Mouse (Mus musculus) E14TG2a.4 (cell line): Measurements from ENCODE around the gene Dnaic2.

Source experiments
- H3K27me3 ChIP-seq: 2 replicates; pipeline ENCODE4 v1.6.1; 2014; ENCODE audit warnings: low read length, control low read depth; ENCODE audit not compliant: insufficient read depth
- H3K36me3 ChIP-seq: 2 replicates; pipeline ENCODE4 v1.6.1; 2014; ENCODE audit warnings: low read length, control low read depth; ENCODE audit not compliant: insufficient read depth
- H3K4me1 ChIP-seq: replicated peaks from 2 replicates; pipeline ENCODE4 v1.6.1; 2014; ENCODE audit warnings: low read depth, low read length, control low read depth
- H3K4me3 ChIP-seq: replicated peaks from 2 replicates; pipeline ENCODE4 v1.5.1; 2014; ENCODE audit warnings: mild to moderate bottlenecking, low read length
- H3K9me3 ChIP-seq: 2 replicates; pipeline ENCODE4 v1.6.1; 2014; ENCODE audit warnings: low read length, control low read depth
- CTCF ChIP-seq: conservative IDR thresholded peaks from 2 replicates; pipeline ENCODE4 v1.5.1; 2014; ENCODE audit warnings: low read length
- NANOG ChIP-seq: IDR thresholded peaks from 2 replicates; pipeline ENCODE4 v1.6.1; 2014; ENCODE audit warnings: borderline replicate concordance, low read length, mixed read lengths
- POU5F1 ChIP-seq: IDR thresholded peaks from 2 replicates; pipeline ENCODE4 v1.6.1; 2014; ENCODE audit warnings: low read length, borderline replicate concordance

The Dnaic2 gene

DNA sequence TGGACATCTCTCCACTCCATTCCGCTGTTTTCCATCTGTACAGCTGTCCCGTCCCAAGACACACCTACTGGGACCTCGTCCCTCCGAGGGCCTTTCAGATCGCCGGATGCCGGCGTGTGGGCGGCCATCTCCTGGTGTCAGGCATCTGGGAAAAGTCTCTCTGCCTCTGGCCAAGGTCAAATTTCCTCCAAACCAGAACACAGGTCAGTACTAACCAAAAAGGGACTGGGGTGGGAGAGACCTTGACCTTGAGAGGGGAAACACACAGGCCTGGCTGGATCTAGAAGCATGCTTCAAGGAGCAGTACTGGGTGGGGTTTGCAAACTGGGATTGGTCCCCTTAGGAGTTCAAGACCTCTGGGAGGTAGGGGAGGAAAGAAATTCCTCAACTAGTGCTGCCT lies 62.5 kb downstream of the Dnaic2 start:
- TF ChIP-seq CTCF (no peak), POU5F1 (no peak), NANOG (no peak)
- Histone ChIP-seq H3K9me3 (no peaks in the 10 kb centered on the region), H3K36me3 (no peaks in the 10 kb centered on the region), H3K4me1 (peaks cover 81% of the 10 kb centered on the region), H3K27me3 (peaks cover 95% of the 10 kb centered on the region), H3K4me3 (peak overlapping the region; percentile 51)

DNA sequence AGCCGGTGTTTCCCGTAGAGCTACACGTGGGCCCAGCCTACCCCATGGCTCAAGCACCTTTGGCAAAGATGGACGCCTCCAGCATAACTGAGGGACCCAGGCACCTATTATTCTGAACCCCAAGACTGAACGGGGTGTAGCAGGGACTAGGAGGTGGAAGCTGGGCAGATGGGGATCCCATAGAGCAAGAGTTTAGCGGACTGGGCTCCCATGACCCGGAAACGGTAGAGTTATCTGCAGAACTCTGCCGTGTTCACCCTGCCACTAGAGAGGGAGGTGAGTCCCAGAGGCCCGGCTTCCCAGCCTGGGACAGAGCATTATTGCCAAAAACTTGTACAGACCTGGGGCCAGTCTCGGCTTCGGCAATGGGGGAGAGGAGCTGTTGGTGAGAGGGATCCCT lies 63.0 kb downstream of the Dnaic2 start:
- H3K27me3 ChIP-seq, result peaks cover 90% of the 10 kb centered on the region
- H3K36me3 ChIP-seq, result no peaks in the 10 kb centered on the region
- peak overlapping the region; percentile 51 for H3K4me3 ChIP-seq
- H3K4me1 ChIP-seq, result peaks cover 81% of the 10 kb centered on the region
- TF ChIP-seq POU5F1 (no peak), NANOG (no peak), CTCF (no peak)
- no peaks in the 10 kb centered on the region for H3K9me3 ChIP-seq

GRCm38 (mm10) chr11:114790841-114791240 lies 63.6 kb downstream of the Dnaic2 start:
- Histone ChIP-seq H3K4me1 (peaks cover 81% of the 10 kb centered on the region), H3K36me3 (no peaks in the 10 kb centered on the region), H3K27me3 (peaks cover 84% of the 10 kb centered on the region), H3K9me3 (no peaks in the 10 kb centered on the region), H3K4me3 (peak overlapping the region; percentile 77)
- TF ChIP-seq NANOG (no peak), POU5F1 (no peak), CTCF (peak; percentile 19; the same call in 1 of the 2 replicates)

GRCm38 (mm10) chr11:114791351-114791889 lies 64.2 kb downstream of the Dnaic2 start:
- TF ChIP-seq CTCF, result no peak
- TF ChIP-seq POU5F1, result no peak
- no peak for TF ChIP-seq NANOG
- Histone ChIP-seq H3K9me3 (no peaks in the 10 kb centered on the region), H3K36me3 (no peaks in the 10 kb centered on the region)

DNA sequence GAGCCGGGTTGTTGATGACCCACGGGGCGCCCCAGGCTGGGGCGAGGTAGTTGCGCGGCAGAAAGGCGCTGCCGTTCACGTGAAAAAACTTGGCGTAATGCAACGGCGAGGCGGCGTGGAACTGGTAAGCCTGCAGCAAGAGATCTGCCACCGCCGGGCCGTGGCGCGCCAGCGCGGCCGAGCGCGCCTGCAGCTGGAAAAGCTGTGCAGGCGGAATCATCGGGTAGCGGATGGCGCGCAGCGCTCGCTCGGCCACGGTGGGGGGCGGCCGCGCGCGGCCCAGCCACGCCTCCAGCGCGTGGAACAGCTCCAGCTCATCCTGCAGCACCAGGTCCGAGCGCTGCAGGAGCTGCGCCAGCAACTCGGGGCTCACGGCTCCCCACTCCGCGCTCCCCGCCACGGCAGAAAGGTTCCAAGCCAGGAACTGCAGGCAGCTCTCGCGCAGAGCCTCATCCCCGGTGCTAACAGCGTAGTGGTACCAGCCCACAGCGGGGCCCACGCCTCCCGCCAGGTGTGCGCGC lies 64.7 kb downstream of the Dnaic2 start:
- Histone ChIP-seq H3K27me3 (peaks cover 73% of the 10 kb centered on the region), H3K4me3 (peak overlapping the region; percentile 77), H3K4me1 (peaks cover 82% of the 10 kb centered on the region), H3K36me3 (no peaks in the 10 kb centered on the region), H3K9me3 (no peaks in the 10 kb centered on the region)
- TF ChIP-seq NANOG (no peak), POU5F1 (no peak), CTCF (no peak)

More at GRCm38 (mm10) chr11:114791351-114791889, 64.2 kb downstream of the Dnaic2 start:
- Histone ChIP-seq H3K4me3 (peak overlapping the region; percentile 77), H3K27me3 (peaks cover 78% of the 10 kb centered on the region), H3K4me1 (peaks cover 84% of the 10 kb centered on the region)

- H3K27me3 ChIP-seq, result peaks cover 72% of the 10 kb centered on the region
- H3K4me3 ChIP-seq, result no peak overlapping the region
- TF ChIP-seq CTCF, result no peak
- TF ChIP-seq POU5F1, result no peak
- no peak for TF ChIP-seq NANOG
Measured at GRCm38 (mm10) chr11:114792931-114793494, 65.8 kb downstream of the Dnaic2 start.

GRCm38 (mm10) chr11:114793868-114794545 lies 66.8 kb downstream of the Dnaic2 start:
- TF ChIP-seq CTCF (no peak), NANOG (no peak), POU5F1 (no peak)
- Histone ChIP-seq H3K4me3 (0 out of 2 replicates have a peak overlapping the region, but pooled peaks have one; percentile 7), H3K4me1 (peaks cover 74% of the 10 kb centered on the region), H3K36me3 (no peaks in the 10 kb centered on the region), H3K9me3 (no peaks in the 10 kb centered on the region), H3K27me3 (peaks cover 70% of the 10 kb centered on the region)

More at GRCm38 (mm10) chr11:114792931-114793494, 65.8 kb downstream of the Dnaic2 start:
- no peaks in the 10 kb centered on the region for H3K9me3 ChIP-seq
- H3K4me1 ChIP-seq, result peaks cover 83% of the 10 kb centered on the region
- no peaks in the 10 kb centered on the region for H3K36me3 ChIP-seq

DNA sequence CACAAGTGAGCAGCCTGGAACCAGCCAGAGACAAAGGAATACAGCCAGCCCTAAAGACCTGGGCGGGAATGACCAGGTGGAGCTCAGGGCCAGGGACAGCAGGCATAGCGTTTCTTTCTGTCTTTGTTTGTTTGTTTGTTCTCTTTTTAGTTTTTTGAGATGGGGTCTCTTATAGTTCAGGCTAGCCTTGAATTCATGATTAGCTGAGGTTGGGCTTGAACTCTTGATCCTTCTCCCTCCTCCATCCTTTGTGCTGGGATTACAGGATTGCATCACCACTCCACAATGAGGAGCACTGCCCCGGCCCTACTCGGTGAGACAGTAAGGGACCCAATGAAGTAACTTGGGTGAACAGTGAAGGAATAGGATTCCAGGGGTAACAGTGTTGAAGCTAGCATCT lies 67.5 kb downstream of the Dnaic2 start:
- H3K4me1 ChIP-seq, result peaks cover 68% of the 10 kb centered on the region
- H3K4me3 ChIP-seq, result peak overlapping the region; percentile 49; the same call in 1 of the 2 replicates
- no peaks in the 10 kb centered on the region for H3K36me3 ChIP-seq
- H3K27me3 ChIP-seq, result peaks cover 64% of the 10 kb centered on the region
- no peaks in the 10 kb centered on the region for H3K9me3 ChIP-seq
- TF ChIP-seq POU5F1 (no peak), NANOG (no peak), CTCF (no peak)
